ENCODE assay signal across 8 mouse cellular contexts in the genomic region with DNA sequence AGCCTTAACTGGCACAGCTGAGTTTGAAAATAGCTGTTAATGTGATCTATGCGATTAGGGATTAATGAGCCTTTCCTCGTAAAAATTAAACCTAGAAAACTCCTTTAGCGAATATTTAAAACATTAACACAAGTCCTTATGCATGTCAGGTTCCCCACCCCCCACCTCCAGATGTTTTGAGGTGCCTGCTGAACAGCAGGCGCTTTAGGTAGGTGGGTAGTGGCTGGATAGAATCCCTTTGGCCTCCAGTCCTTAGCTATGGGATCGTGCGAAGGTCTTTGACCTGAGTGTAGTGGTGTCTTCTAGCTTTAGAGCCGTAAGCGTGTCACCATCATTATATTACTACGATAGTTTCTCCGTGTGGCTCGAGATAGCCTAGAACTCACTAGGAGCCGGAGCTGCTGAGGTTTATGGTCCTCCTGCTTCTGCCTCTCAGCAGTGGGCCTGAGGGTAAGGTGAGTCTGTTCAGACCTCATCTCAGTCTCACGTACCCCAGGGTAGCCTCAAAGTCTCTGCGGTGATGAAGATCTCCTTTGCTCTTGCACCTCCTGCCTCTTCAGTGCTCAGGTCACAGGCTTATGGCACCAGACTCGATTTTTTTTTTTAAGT. TPM values are rescaled to one million over a fixed set of nuclear protein-coding genes. Genes with fewer than 3 reads are reported as not detected.
DNase-seq lines count a peak whose midpoint lies in the region; ATAC-seq lines count a peak whose summit lies in the region.

No protein-coding gene starts in this region.

- H3K9ac ChIP-seq in embryonic facial prominence, embryonic 12.5 days, result peak overlapping the region; percentile 96
- H3K9ac ChIP-seq in intestine, embryonic 15.5 days, result peak overlapping the region; percentile 97

- peak overlapping the region; percentile 96 for H3K4me3 ChIP-seq in megakaryocyte, embryonic 14.5 days (replicated peaks)
- peak overlapping the region; percentile 85 for H3K4me3 ChIP-seq in embryonic facial prominence, embryonic 12.5 days
- H3K4me3 ChIP-seq in intestine, embryonic 15.5 days (replicated peaks), result peak overlapping the region; percentile 94
- peak overlapping the region; percentile 65 for H3K4me3 ChIP-seq in midbrain, embryonic 10.5 days

- 21% methylated on average over 15 of the region's 15 CpGs for WGBS in embryonic facial prominence, embryonic 12.5 days
- 15% methylated on average over 15 of the region's 15 CpGs for WGBS in intestine, embryonic 15.5 days
- WGBS in midbrain, embryonic 10.5 days, result 32% methylated on average over 15 of the region's 15 CpGs

- ATAC-seq in megakaryocyte, adult 5-6 weeks (ENCODE audit: poor library complexity, severe bottlenecking), result no peak
- ATAC-seq in embryonic facial prominence, embryonic 12.5 days (ENCODE audit: insufficient number of reproducible peaks, insufficient read depth, low FRiP score, low TSS enrichment), result no peak
- no peak for ATAC-seq in intestine, embryonic 15.5 days

- no peaks in the 10 kb centered on the region for H3K27me3 ChIP-seq in megakaryocyte, embryonic 14.5 days (replicated peaks)
- H3K27me3 ChIP-seq in embryonic facial prominence, embryonic 12.5 days, result no peaks in the 10 kb centered on the region
- no peaks in the 10 kb centered on the region for H3K27me3 ChIP-seq in intestine, embryonic 15.5 days (replicated peaks)
- peaks cover 18% of the 10 kb centered on the region for H3K27me3 ChIP-seq in midbrain, embryonic 10.5 days (ENCODE audit: low read depth, poor library complexity, severe bottlenecking)

- no peaks in the 10 kb centered on the region for H3K9me3 ChIP-seq in megakaryocyte, embryonic 14.5 days
- no peaks in the 10 kb centered on the region for H3K9me3 ChIP-seq in embryonic facial prominence, embryonic 12.5 days
- no peaks in the 10 kb centered on the region for H3K9me3 ChIP-seq in intestine, embryonic 15.5 days
- H3K9me3 ChIP-seq in midbrain, embryonic 10.5 days (replicated peaks), result no peaks in the 10 kb centered on the region

- peak overlapping the region; percentile 62 for H3K4me2 ChIP-seq in embryonic facial prominence, embryonic 12.5 days (replicated peaks)
- H3K4me2 ChIP-seq in intestine, embryonic 15.5 days (replicated peaks), result peak overlapping the region; percentile 67

- peak; percentile 17 for DNase-seq in midbrain, embryonic 10.5 days (ENCODE audit: low spot score)
- no peak for DNase-seq in yolk sac, embryonic 10.5 days (ENCODE audit: low spot score)
- DNase-seq in gastrocnemius, postnatal 4 days (ENCODE audit: low spot score in 2 of 2), result no peak
- DNase-seq in layer of hippocampus, adult 9-10 months (ENCODE audit: low spot score), result no peak

- peaks cover 23% of the 10 kb centered on the region for H3K36me3 ChIP-seq in megakaryocyte, embryonic 14.5 days (replicated peaks; ENCODE audit: low read length)
- peaks cover 5% of the 10 kb centered on the region; the same call in 1 of the 2 replicates for H3K36me3 ChIP-seq in embryonic facial prominence, embryonic 12.5 days
- H3K36me3 ChIP-seq in intestine, embryonic 15.5 days, result no peaks in the 10 kb centered on the region
- peaks cover 12% of the 10 kb centered on the region for H3K36me3 ChIP-seq in midbrain, embryonic 10.5 days

- peaks cover 65% of the 10 kb centered on the region for H3K4me1 ChIP-seq in megakaryocyte, embryonic 14.5 days
- peaks cover 48% of the 10 kb centered on the region for H3K4me1 ChIP-seq in embryonic facial prominence, embryonic 12.5 days
- H3K4me1 ChIP-seq in intestine, embryonic 15.5 days (replicated peaks), result peaks cover 39% of the 10 kb centered on the region
- H3K4me1 ChIP-seq in midbrain, embryonic 10.5 days, result peaks cover 44% of the 10 kb centered on the region

- H3K27ac ChIP-seq in embryonic facial prominence, embryonic 12.5 days, result peak overlapping the region; percentile 100
- peak overlapping the region; percentile 100 for H3K27ac ChIP-seq in intestine, embryonic 15.5 days
- peak overlapping the region; percentile 98 for H3K27ac ChIP-seq in midbrain, embryonic 10.5 days (replicated peaks)

RNA-seq across cellular contexts. Expression of a gene that starts 1.5 kb away (rescaled TPM):
- polyA plus RNA-seq in megakaryocyte, embryonic 14.5 days (2012; ENCODE audit: insufficient read depth, low replicate concordance), result 3.9 and 4.4 TPM in 2 replicates
- total RNA-seq in megakaryocyte, adult 5-6 weeks (2015), result 31.4 and 38.6 TPM in 2 replicates
- 72.6 and 75.8 TPM in 2 replicates for total RNA-seq in megakaryocyte, adult 5-6 weeks (2017)
- 51.1 and 54.1 TPM in 2 replicates for polyA plus RNA-seq in embryonic facial prominence, embryonic 12.5 days (2016; fragmentation: Nextera tagmentation; extraction: Ambion mirVana)
- polyA plus RNA-seq in intestine, embryonic 15.5 days (2015; fragmentation: Nextera tagmentation; extraction: Ambion mirVana), result 30.9 and 33.8 TPM in 2 replicates
- polyA plus RNA-seq in midbrain, embryonic 10.5 days (2016; fragmentation: Nextera tagmentation; extraction: Ambion mirVana), result 46.1 and 49.0 TPM in 2 replicates
- 10 to 100 TPM; 33.3 to 34.6 TPM for total RNA-seq in gastrocnemius, postnatal 4 days (2021)

RNA-seq across cellular contexts. Expression of a gene that starts 1.9 kb away (rescaled TPM):
- 1.5 and 3.9 TPM in 2 replicates for polyA plus RNA-seq in megakaryocyte, embryonic 14.5 days (2012; ENCODE audit: insufficient read depth, low replicate concordance)
- 66.4 and 69.3 TPM in 2 replicates for total RNA-seq in megakaryocyte, adult 5-6 weeks (2015)
- 138 and 142 TPM in 2 replicates for total RNA-seq in megakaryocyte, adult 5-6 weeks (2017)
- 12.4 and 12.7 TPM in 2 replicates for polyA plus RNA-seq in embryonic facial prominence, embryonic 12.5 days (2016; fragmentation: Nextera tagmentation; extraction: Ambion mirVana)
- 26.1 and 27.0 TPM in 2 replicates for polyA plus RNA-seq in intestine, embryonic 15.5 days (2015; fragmentation: Nextera tagmentation; extraction: Ambion mirVana)
- polyA plus RNA-seq in midbrain, embryonic 10.5 days (2016; fragmentation: Nextera tagmentation; extraction: Ambion mirVana), result 3.9 and 5.2 TPM in 2 replicates
- total RNA-seq in gastrocnemius, postnatal 4 days (2021), result 10 to 100 TPM; 11.5 to 13.0 TPM

RNA-seq across cellular contexts. Expression of a gene that starts 31.2 kb away (rescaled TPM):
- polyA plus RNA-seq in megakaryocyte, embryonic 14.5 days (2012; ENCODE audit: insufficient read depth, low replicate concordance), result 0.20 and 0.79 TPM in 2 replicates
- total RNA-seq in megakaryocyte, adult 5-6 weeks (2015), result 6.6 and 8.3 TPM in 2 replicates
- 7.4 and 8.0 TPM in 2 replicates for total RNA-seq in megakaryocyte, adult 5-6 weeks (2017)
- polyA plus RNA-seq in embryonic facial prominence, embryonic 12.5 days (2016; fragmentation: Nextera tagmentation; extraction: Ambion mirVana), result 3.8 and 4.0 TPM in 2 replicates
- polyA plus RNA-seq in intestine, embryonic 15.5 days (2015; fragmentation: Nextera tagmentation; extraction: Ambion mirVana), result 2.6 and 2.9 TPM in 2 replicates
- polyA plus RNA-seq in midbrain, embryonic 10.5 days (2016; fragmentation: Nextera tagmentation; extraction: Ambion mirVana), result 5.8 and 5.9 TPM in 2 replicates
- under 1 TPM; 0.69 to 0.83 TPM for total RNA-seq in gastrocnemius, postnatal 4 days (2021)

RNA-seq across cellular contexts. Expression of a gene that starts 56.5 kb away (rescaled TPM):
- polyA plus RNA-seq in megakaryocyte, embryonic 14.5 days (2012; ENCODE audit: insufficient read depth, low replicate concordance), result 1.2 and 3.8 TPM in 2 replicates
- 24.5 and 26.7 TPM in 2 replicates for total RNA-seq in megakaryocyte, adult 5-6 weeks (2015)
- total RNA-seq in megakaryocyte, adult 5-6 weeks (2017), result 20.5 and 23.0 TPM in 2 replicates
- 21.0 and 21.2 TPM in 2 replicates for polyA plus RNA-seq in embryonic facial prominence, embryonic 12.5 days (2016; fragmentation: Nextera tagmentation; extraction: Ambion mirVana)
- 7.9 and 8.7 TPM in 2 replicates for polyA plus RNA-seq in intestine, embryonic 15.5 days (2015; fragmentation: Nextera tagmentation; extraction: Ambion mirVana)
- 12.8 and 13.5 TPM in 2 replicates for polyA plus RNA-seq in midbrain, embryonic 10.5 days (2016; fragmentation: Nextera tagmentation; extraction: Ambion mirVana)
- 10 to 100 TPM; 10.4 to 12.0 TPM for total RNA-seq in gastrocnemius, postnatal 4 days (2021)
